Mouse (Mus musculus): Measurements from ENCODE around the gene Homer3. TPM values are rescaled to one million over a fixed set of nuclear protein-coding genes. Genes with fewer than 3 reads are reported as not detected.
A peak's percentile ranks its signal among the peaks of the same experiment; 100 is the strongest.

Homer3 gene
- polyA plus RNA-seq, 1 experiment from 2014 or later = 77.7 TPM

- no peak overlapping the region for H3K4me2 ChIP-seq (ENCODE audit: low read depth)
- H3K4me3 ChIP-seq (ENCODE audit: low read depth, low read length) = no peak overlapping the region
- H3K9ac ChIP-seq (ENCODE audit: low read length) = no peak overlapping the region
- H3K9me3 ChIP-seq (ENCODE audit: control insufficient read depth, low read length) = no peaks in the 10 kb centered on the region
- 91% methylated on average over 6 of the region's 6 CpGs for WGBS
- no peak overlapping the region for H3K27ac ChIP-seq (ENCODE audit: low read depth, low read length)
- DNase-seq (ENCODE audit: low spot score) (no peak), ATAC-seq (ENCODE audit: insufficient read depth, low FRiP score, low TSS enrichment) (no peak)
- no peaks in the 10 kb centered on the region for H3K27me3 ChIP-seq (ENCODE audit: control insufficient read depth, insufficient read depth, low read length)
- H3K4me1 ChIP-seq (ENCODE audit: control insufficient read depth, insufficient read depth, low read length) = peaks cover 23% of the 10 kb centered on the region
- H3K36me3 ChIP-seq (ENCODE audit: control insufficient read depth, insufficient read depth, low read length) = 0 out of 2 replicates have a peak, but pooled peaks cover 2% of the 10 kb centered on the region
Observed at GRCm38 (mm10) chr8:70327512-70327911, 44.9 kb downstream of the Homer3 start.

DNA sequence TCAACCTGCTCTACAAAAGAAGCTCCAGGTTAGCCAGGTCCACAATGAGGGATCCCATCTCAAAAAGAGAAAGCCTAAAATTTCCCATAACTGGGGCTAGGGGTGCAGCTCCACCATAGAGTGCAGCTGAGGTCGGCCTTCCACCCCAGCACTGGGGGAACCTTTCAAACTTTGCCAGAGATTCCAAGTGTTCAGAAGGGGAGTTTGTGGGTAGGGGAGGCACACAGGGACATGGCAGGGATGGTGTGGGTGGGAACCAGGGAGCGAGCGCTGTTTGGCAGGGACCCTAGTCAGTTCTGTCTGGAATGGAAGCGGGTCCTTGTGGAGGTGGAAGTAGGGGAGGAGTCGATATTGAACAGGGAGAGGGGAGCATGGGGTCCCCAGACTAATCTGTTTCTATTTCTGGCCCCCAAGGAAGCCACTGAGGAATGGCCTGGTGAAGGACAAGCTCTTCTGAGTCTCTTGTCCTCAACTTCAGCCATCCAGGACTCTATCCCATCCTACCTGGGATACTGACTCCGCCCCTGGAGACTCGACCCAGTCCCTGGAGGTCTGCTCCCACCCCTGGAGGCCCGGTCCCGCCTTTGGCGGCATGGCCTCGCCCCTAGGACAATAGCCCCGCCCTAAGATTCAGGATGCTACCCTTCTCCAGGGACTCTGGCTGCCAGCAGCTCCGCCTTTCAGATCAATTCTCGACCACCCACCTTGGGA lies 46.7 kb downstream of the Homer3 start, which contains the start of gene Gdf1:
Gdf1 (plus strand) TSS at position 694 of the 711 bp plus-strand sequence.
- 21% methylated on average over 14 of the region's 14 CpGs for WGBS
- Histone ChIP-seq H3K4me2 (ENCODE audit: low read depth) (peak within 1 kb of the TSS; percentile 33), H3K9me3 (ENCODE audit: control insufficient read depth, low read length) (no peaks in the 10 kb centered on the region), H3K9ac (ENCODE audit: low read length) (peak within 1 kb of the TSS; percentile 26; the same call in 1 of the 2 replicates), H3K4me3 (ENCODE audit: low read depth, low read length) (peak within 1 kb of the TSS; percentile 15), H3K4me1 (ENCODE audit: control insufficient read depth, insufficient read depth, low read length) (peaks cover 23% of the 10 kb centered on the region), H3K27ac (ENCODE audit: low read depth, low read length) (no peak within 1 kb of the TSS), H3K36me3 (ENCODE audit: control insufficient read depth, insufficient read depth, low read length) (peaks cover 12% of the 10 kb centered on the region), H3K27me3 (ENCODE audit: control insufficient read depth, insufficient read depth, low read length) (no peaks in the 10 kb centered on the region)
- ATAC-seq (ENCODE audit: insufficient read depth, low FRiP score, low TSS enrichment) (no peak), DNase-seq (ENCODE audit: low spot score) (peak; percentile 20)

GRCm38 (mm10) chr8:70329835-70330740 lies 47.5 kb downstream of the Homer3 start:
- no peaks in the 10 kb centered on the region for H3K27me3 ChIP-seq (ENCODE audit: control insufficient read depth, insufficient read depth, low read length)
- peaks cover 18% of the 10 kb centered on the region for H3K36me3 ChIP-seq (ENCODE audit: control insufficient read depth, insufficient read depth, low read length)
- H3K4me2 ChIP-seq (ENCODE audit: low read depth) = peak overlapping the region; percentile 33
- H3K4me3 ChIP-seq (ENCODE audit: low read depth, low read length) = peak overlapping the region; percentile 15
- H3K4me1 ChIP-seq (ENCODE audit: control insufficient read depth, insufficient read depth, low read length) = peaks cover 23% of the 10 kb centered on the region
- no peaks in the 10 kb centered on the region for H3K9me3 ChIP-seq (ENCODE audit: control insufficient read depth, low read length)
- WGBS = 2% methylated on average over 45 of the region's 45 CpGs
- no peak overlapping the region for H3K27ac ChIP-seq (ENCODE audit: low read depth, low read length)
- DNase-seq (ENCODE audit: low spot score) (peak; percentile 26), ATAC-seq (ENCODE audit: insufficient read depth, low FRiP score, low TSS enrichment) (peak; percentile 37)
- peak overlapping the region; percentile 26; the same call in 1 of the 2 replicates for H3K9ac ChIP-seq (ENCODE audit: low read length)

- Histone ChIP-seq H3K27me3 (ENCODE audit: control insufficient read depth, insufficient read depth, low read length) (no peaks in the 10 kb centered on the region), H3K4me2 (ENCODE audit: low read depth) (peak overlapping the region; percentile 33), H3K9me3 (ENCODE audit: control insufficient read depth, low read length) (no peaks in the 10 kb centered on the region), H3K36me3 (ENCODE audit: control insufficient read depth, insufficient read depth, low read length) (peaks cover 22% of the 10 kb centered on the region), H3K27ac (ENCODE audit: low read depth, low read length) (no peak overlapping the region), H3K9ac (ENCODE audit: low read length) (no peak overlapping the region), H3K4me1 (ENCODE audit: control insufficient read depth, insufficient read depth, low read length) (peaks cover 23% of the 10 kb centered on the region), H3K4me3 (ENCODE audit: low read depth, low read length) (peak overlapping the region; percentile 15; the same call in 1 of the 2 replicates)
- WGBS = 22% methylated on average over 53 of the region's 53 CpGs
- DNase-seq (ENCODE audit: low spot score) = peak; percentile 83
- ATAC-seq (ENCODE audit: insufficient read depth, low FRiP score, low TSS enrichment) = peak; percentile 73
Observed at GRCm38 (mm10) chr8:70330741-70331364, 48.2 kb downstream of the Homer3 start.

DNA sequence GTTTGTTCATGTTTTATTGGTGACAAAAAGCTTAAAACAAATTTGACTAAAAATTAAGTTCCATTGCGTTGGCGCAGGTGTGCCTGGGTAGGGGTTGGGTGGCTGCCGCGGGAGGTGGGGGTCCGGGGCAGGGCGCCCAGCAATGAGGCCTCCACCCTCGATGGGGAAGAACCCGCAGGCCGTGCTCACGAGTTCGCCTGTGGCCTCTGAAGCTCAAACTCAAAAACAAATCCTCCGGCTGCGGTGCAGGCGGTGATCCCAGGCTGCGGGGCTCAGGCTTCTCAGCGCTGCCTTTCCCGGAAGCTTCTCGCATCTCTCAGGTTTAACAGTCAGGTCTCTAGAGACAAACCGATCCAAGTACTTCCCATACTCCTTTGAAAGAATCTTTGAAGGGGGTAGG lies 48.9 kb downstream of the Homer3 start:
- no peak overlapping the region for H3K27ac ChIP-seq (ENCODE audit: low read depth, low read length)
- DNase-seq (ENCODE audit: low spot score) (peak; percentile 29), ATAC-seq (ENCODE audit: insufficient read depth, low FRiP score, low TSS enrichment) (no peak)
- H3K4me3 ChIP-seq (ENCODE audit: low read depth, low read length) = no peak overlapping the region
- peaks cover 23% of the 10 kb centered on the region for H3K4me1 ChIP-seq (ENCODE audit: control insufficient read depth, insufficient read depth, low read length)
- H3K9me3 ChIP-seq (ENCODE audit: control insufficient read depth, low read length) = no peaks in the 10 kb centered on the region
- peaks cover 26% of the 10 kb centered on the region for H3K36me3 ChIP-seq (ENCODE audit: control insufficient read depth, insufficient read depth, low read length)
- H3K27me3 ChIP-seq (ENCODE audit: control insufficient read depth, insufficient read depth, low read length) = no peaks in the 10 kb centered on the region
- H3K4me2 ChIP-seq (ENCODE audit: low read depth) = no peak overlapping the region
- H3K9ac ChIP-seq (ENCODE audit: low read length) = no peak overlapping the region
- 74% methylated on average over 19 of the region's 19 CpGs for WGBS

DNA sequence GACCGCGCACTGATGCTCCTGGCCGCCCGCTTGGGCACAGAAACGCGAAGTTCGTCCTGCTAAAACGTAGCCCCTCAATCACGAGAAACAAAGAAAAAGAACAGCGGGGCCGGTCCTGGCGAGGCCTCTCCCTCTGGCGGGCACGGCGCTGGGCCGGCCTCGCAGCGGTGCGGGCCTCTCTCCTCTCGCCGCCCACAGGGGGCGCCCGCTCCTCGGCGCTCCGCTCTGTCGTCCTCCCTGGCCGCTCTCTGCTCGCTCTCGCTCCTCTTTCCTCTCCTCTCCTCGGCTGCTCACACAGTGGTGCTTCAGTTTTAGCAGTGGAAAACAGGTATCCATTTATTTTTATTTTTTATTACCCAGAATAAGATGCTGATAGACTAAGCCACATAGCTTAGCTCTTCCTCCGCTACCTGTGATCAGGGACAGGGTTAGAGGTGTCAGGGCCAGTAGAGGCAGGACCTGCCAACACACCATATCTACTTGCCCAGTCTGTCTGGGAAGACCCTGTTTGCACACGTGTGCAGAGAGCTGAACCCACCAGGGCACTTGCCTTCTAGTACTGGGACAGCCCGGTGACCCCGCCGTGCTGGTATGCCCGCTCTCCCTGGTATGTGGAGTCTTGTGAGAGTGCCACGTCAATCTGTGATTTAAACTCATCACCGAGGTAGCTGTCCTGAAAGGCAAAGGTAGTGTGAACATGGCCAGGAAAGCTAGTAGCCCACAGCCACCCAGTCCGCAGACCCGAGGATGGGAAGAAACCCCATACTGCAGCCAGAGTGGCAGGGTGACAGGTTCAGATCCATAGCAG lies 49.6 kb downstream of the Homer3 start:
- H3K9me3 ChIP-seq (ENCODE audit: control insufficient read depth, low read length) = no peaks in the 10 kb centered on the region
- peaks cover 31% of the 10 kb centered on the region for H3K36me3 ChIP-seq (ENCODE audit: control insufficient read depth, insufficient read depth, low read length)
- DNase-seq (ENCODE audit: low spot score) (peak; percentile 88), ATAC-seq (ENCODE audit: insufficient read depth, low FRiP score, low TSS enrichment) (peak; percentile 60; the same call in 1 of the 2 replicates)
- H3K4me3 ChIP-seq (ENCODE audit: low read depth, low read length) = no peak overlapping the region
- 0 out of 2 replicates have a peak overlapping the region, but pooled peaks have one; percentile 16 for H3K4me2 ChIP-seq (ENCODE audit: low read depth)
- H3K9ac ChIP-seq (ENCODE audit: low read length) = 0 out of 2 replicates have a peak overlapping the region, but pooled peaks have one; percentile 32
- peaks cover 23% of the 10 kb centered on the region for H3K4me1 ChIP-seq (ENCODE audit: control insufficient read depth, insufficient read depth, low read length)
- 25% methylated on average over 37 of the region's 41 CpGs for WGBS
- no peaks in the 10 kb centered on the region for H3K27me3 ChIP-seq (ENCODE audit: control insufficient read depth, insufficient read depth, low read length)
- no peak overlapping the region for H3K27ac ChIP-seq (ENCODE audit: low read depth, low read length)

- no peaks in the 10 kb centered on the region for H3K27me3 ChIP-seq (ENCODE audit: control insufficient read depth, insufficient read depth, low read length)
- peaks cover 36% of the 10 kb centered on the region for H3K36me3 ChIP-seq (ENCODE audit: control insufficient read depth, insufficient read depth, low read length)
- H3K4me1 ChIP-seq (ENCODE audit: control insufficient read depth, insufficient read depth, low read length) = peaks cover 23% of the 10 kb centered on the region
- ATAC-seq (ENCODE audit: insufficient read depth, low FRiP score, low TSS enrichment) = no peak
- 91% methylated on average over 6 of the region's 6 CpGs for WGBS
- H3K4me3 ChIP-seq (ENCODE audit: low read depth, low read length) = no peak overlapping the region
- no peak overlapping the region for H3K27ac ChIP-seq (ENCODE audit: low read depth, low read length)
- no peak for DNase-seq (ENCODE audit: low spot score)
- H3K9me3 ChIP-seq (ENCODE audit: control insufficient read depth, low read length) = no peaks in the 10 kb centered on the region
- H3K4me2 ChIP-seq (ENCODE audit: low read depth) = no peak overlapping the region
- H3K9ac ChIP-seq (ENCODE audit: low read length) = no peak overlapping the region
Observed at GRCm38 (mm10) chr8:70332878-70333202, 50.2 kb downstream of the Homer3 start.

DNA sequence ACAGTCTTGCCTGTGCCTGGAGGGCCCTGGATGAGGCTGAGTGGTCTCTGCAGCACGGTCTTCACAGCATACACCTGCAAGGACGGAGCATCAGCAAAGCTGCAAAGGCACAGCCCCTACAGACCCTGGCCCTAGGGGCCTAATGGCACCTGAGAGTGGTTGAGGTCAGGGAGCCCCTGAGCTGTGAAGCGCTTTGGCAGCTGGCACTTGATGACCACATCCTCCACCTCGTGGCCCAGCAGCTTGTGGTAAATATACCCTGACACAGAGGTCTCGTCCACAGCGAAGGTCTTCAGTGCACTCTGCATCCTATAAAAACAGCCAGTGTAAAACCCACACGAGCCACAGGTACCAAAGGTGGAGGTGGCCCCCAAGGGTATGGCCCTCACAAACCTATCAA lies 56.3 kb downstream of the Homer3 start:
- WGBS = 97% methylated on average over 7 of the region's 7 CpGs
- Histone ChIP-seq H3K4me3 (ENCODE audit: low read depth, low read length) (no peak overlapping the region), H3K9me3 (ENCODE audit: control insufficient read depth, low read length) (no peaks in the 10 kb centered on the region), H3K27me3 (ENCODE audit: control insufficient read depth, insufficient read depth, low read length) (no peaks in the 10 kb centered on the region), H3K9ac (ENCODE audit: low read length) (no peak overlapping the region), H3K27ac (ENCODE audit: low read depth, low read length) (no peak overlapping the region), H3K4me2 (ENCODE audit: low read depth) (no peak overlapping the region), H3K4me1 (ENCODE audit: control insufficient read depth, insufficient read depth, low read length) (no peaks in the 10 kb centered on the region), H3K36me3 (ENCODE audit: control insufficient read depth, insufficient read depth, low read length) (peaks cover 46% of the 10 kb centered on the region)
- ATAC-seq (ENCODE audit: insufficient read depth, low FRiP score, low TSS enrichment) = no peak
- DNase-seq (ENCODE audit: low spot score) = no peak
